Mouse (Mus musculus) kidney, embryonic 15.5 days (tissue): Measurements from ENCODE around the gene Syt12. TPM values are rescaled to one million over a fixed set of nuclear protein-coding genes. Genes with fewer than 3 reads are reported as not detected.
"Not testable (repeated sequence)": the region's sequence is repeated elsewhere in the genome, so short reads cannot be mapped to it uniquely, and the experiment has no call there.

Experiments used
- ATAC-seq: fragments of 200-750 bp; cut with Nextera tagmentation; replicated peaks from 2 replicates; pipeline ENCODE4 v1.8.0; 2017; ENCODE audit warnings: moderate TSS enrichment; ENCODE audit not compliant: low FRiP score
- H3K27ac ChIP-seq: fragments of 300-500 bp; sonication (generic); 2 replicates; pipeline ENCODE4 v1.5.1; 2015; ENCODE audit warnings: mild to moderate bottlenecking, inconsistent platforms
- H3K27me3 ChIP-seq: fragments of 300-500 bp; sonication (generic); 2 replicates; pipeline ENCODE4 v1.6.1; 2015; ENCODE audit warnings: inconsistent platforms
- H3K36me3 ChIP-seq: fragments of 300-500 bp; sonication (generic); 2 replicates; pipeline ENCODE4 v1.6.1; 2015; ENCODE audit warnings: inconsistent platforms
- H3K4me1 ChIP-seq: fragments of 300-500 bp; sonication (generic); 2 replicates; pipeline ENCODE4 v1.6.1; 2015; ENCODE audit warnings: inconsistent platforms
- H3K4me2 ChIP-seq: fragments of 300-500 bp; sonication (generic); 2 replicates; pipeline ENCODE4 v1.6.1; 2015; ENCODE audit warnings: moderate library complexity, mild to moderate bottlenecking, inconsistent platforms
- H3K4me3 ChIP-seq: fragments of 300-500 bp; sonication (generic); replicated peaks from 2 replicates; pipeline ENCODE4 v1.5.1; 2015; ENCODE audit warnings: mild to moderate bottlenecking, inconsistent platforms
- H3K9ac ChIP-seq: fragments of 300-500 bp; sonication (generic); 2 replicates; pipeline ENCODE4 v1.6.1; 2015; ENCODE audit warnings: mild to moderate bottlenecking, inconsistent platforms
- H3K9me3 ChIP-seq: fragments of 300-500 bp; sonication (generic); replicated peaks from 2 replicates; pipeline ENCODE4 v1.6.1; 2016; ENCODE audit warnings: inconsistent platforms
- WGBS: fragments of 180-500 bp; shearing (Covaris S2); methylation state at CpG from one replicate; pipeline ENCODE4 v1.1.7; 2015; ENCODE audit warnings: mixed read lengths; 5-methylcytosine and 5-hydroxymethylcytosine counted together
- polyA plus RNA-seq: library from polyadenylated mRNA; unstranded; fragments of >200 nt; fragmentation: Nextera tagmentation; extraction: Ambion mirVana; gene quantifications from 2 replicates; pipeline ENCODE4 v1.2.1, GENCODE M21; 2015

Gene Syt12
- polyA plus RNA-seq, 1 experiment from 2014 or later: 2.9 TPM

- Histone ChIP-seq H3K9me3 (no peaks in the 10 kb centered on the region), H3K4me1 (peaks cover 48% of the 10 kb centered on the region), H3K27me3 (no peaks in the 10 kb centered on the region), H3K27ac (no peak overlapping the region), H3K36me3 (no peaks in the 10 kb centered on the region), H3K4me3 (no peak overlapping the region), H3K4me2 (no peak overlapping the region), H3K9ac (no peak overlapping the region)
- no peak for ATAC-seq
- 64% methylated on average over 15 of the region's 15 CpGs for WGBS
Measured at GRCm38 (mm10) chr19:4455071-4455800, 22.0 kb downstream of the Syt12 start.

DNA sequence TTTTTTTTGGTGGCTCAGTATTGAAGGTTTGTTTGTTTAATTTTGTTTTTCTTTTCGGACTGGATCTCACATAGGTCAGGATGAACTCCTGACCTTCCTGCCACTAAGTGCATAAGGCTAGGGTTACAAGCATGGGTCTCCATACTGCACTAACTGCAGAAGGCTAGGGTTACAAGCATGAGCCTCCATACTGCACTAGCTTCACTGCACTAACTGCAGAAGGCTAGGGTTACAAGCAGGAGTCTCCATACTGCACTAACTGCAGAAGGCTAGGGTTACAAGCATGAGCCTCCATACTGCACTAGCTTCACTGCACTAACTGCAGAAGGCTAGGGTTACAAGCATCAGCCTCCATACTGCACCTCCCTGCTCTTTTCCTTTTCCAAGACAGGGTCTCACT lies 23.2 kb downstream of the Syt12 start:
- not testable (repeated sequence) for H3K36me3 ChIP-seq, H3K27me3 ChIP-seq, H3K9me3 ChIP-seq, H3K4me3 ChIP-seq, H3K9ac ChIP-seq, H3K4me2 ChIP-seq
- Histone ChIP-seq H3K4me1 (peaks cover 48% of the 10 kb centered on the region), H3K27ac (peak overlapping the region; percentile 34; the same call in 1 of the 2 replicates)
- 8% methylated on average over 1 of the region's 1 CpGs for WGBS
- ATAC-seq: peak; percentile 43; the same call in 1 of the 2 replicates

DNA sequence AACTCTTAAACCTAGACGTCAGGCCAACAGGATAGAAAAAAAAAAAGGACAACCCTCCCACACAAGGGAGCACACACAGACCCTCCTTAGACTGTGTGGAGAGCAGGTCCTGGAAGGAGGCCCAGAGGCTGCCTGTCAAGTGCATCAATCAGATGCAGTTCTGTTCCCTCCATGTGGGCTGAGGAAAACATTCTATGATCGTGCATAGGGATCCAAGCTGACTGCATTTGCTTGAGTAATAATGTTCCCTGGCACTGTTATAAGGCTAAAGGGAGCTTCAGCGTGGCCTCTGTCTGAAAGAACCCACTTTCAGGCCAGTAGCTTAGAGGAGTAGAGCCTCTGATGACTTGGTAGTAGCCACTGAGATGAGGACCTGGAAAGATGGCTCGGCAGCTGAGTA lies 24.7 kb downstream of the Syt12 start:
- Histone ChIP-seq H3K27me3 (no peaks in the 10 kb centered on the region), H3K4me2 (no peak overlapping the region), H3K4me3 (no peak overlapping the region), H3K4me1 (peaks cover 48% of the 10 kb centered on the region), H3K36me3 (no peaks in the 10 kb centered on the region), H3K9me3 (no peaks in the 10 kb centered on the region), H3K9ac (no peak overlapping the region), H3K27ac (no peak overlapping the region)
- WGBS: 37% methylated on average over 4 of the region's 4 CpGs
- ATAC-seq: no peak

GRCm38 (mm10) chr19:4451965-4452364 lies 25.3 kb downstream of the Syt12 start:
- 28% methylated on average over 5 of the region's 5 CpGs for WGBS
- H3K27ac ChIP-seq: no peak overlapping the region
- peaks cover 44% of the 10 kb centered on the region for H3K4me1 ChIP-seq
- ATAC-seq: no peak
- no peak overlapping the region for H3K4me2 ChIP-seq
- H3K9me3 ChIP-seq: no peaks in the 10 kb centered on the region
- no peaks in the 10 kb centered on the region for H3K27me3 ChIP-seq
- H3K36me3 ChIP-seq: no peaks in the 10 kb centered on the region
- H3K4me3 ChIP-seq: no peak overlapping the region
- H3K9ac ChIP-seq: no peak overlapping the region

DNA sequence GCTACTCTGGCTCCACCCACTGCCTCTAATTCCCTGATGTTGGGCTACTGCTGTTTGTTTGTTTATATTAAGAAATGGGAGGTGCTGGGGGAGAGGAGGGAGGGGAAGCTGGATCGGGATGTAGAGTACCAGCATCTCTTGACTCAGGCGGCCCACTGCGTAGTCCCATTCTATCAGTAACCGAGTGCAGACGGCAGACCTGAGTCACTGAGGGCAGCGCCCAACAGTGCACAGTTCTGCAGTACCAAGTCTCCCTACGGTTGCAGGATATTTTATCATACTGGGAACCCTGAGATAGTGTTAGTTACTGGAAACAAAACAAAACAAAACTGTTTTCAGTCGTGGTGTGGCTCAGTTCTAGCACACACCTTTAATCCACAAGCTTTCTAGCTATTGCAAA lies 26.1 kb downstream of the Syt12 start:
- Histone ChIP-seq H3K4me1 (peaks cover 36% of the 10 kb centered on the region), H3K27me3 (no peaks in the 10 kb centered on the region), H3K27ac (no peak overlapping the region), H3K9ac (no peak overlapping the region), H3K4me2 (no peak overlapping the region), H3K9me3 (no peaks in the 10 kb centered on the region), H3K4me3 (no peak overlapping the region), H3K36me3 (no peaks in the 10 kb centered on the region)
- WGBS: 70% methylated on average over 8 of the region's 8 CpGs
- ATAC-seq: no peak

DNA sequence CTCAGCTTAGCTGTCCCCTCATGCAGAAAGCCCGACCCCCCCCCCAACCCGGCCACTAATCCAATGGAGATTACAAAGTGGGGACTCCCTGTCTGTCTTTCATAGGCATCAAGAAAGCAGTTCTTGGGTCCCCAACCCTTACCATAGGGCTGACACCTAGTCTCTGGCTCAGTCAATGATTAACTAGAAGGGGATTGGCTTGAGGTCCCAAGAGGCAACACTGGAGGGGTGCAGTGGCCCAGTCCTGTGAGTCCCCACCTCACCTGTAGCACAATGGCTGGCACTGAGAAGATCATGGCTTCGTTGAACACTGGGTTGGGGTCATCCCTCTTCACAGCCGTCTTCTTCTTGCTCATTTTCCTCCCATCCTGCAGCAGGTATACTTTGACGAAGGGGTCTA lies 26.6 kb downstream of the Syt12 start:
- peaks cover 31% of the 10 kb centered on the region for H3K4me1 ChIP-seq
- no peak overlapping the region for H3K27ac ChIP-seq
- no peak overlapping the region for H3K9ac ChIP-seq
- no peak overlapping the region for H3K4me3 ChIP-seq
- no peaks in the 10 kb centered on the region for H3K36me3 ChIP-seq
- ATAC-seq: no peak
- H3K27me3 ChIP-seq: no peaks in the 10 kb centered on the region
- H3K9me3 ChIP-seq: no peaks in the 10 kb centered on the region
- no peak overlapping the region for H3K4me2 ChIP-seq
- 68% methylated on average over 5 of the region's 5 CpGs for WGBS

DNA sequence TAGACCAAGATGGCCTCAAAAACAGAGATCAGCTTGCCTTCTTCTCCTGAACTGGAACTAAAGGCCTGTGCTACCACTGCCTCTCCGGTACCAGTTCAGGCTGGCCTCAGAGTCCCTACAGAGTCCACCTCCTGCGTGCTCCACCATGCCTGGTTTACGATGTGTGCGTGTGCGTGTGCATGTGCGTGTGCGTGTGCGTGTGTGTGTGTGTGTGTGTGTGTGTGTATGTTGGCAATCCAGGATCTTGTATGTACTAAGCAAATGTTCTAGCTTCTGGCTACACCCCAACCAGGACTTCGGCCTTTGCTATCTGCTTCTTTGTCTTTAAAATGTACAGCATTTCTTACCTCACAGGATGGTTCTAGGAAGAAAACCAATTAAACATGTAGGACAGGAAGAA lies 28.0 kb downstream of the Syt12 start:
- Histone ChIP-seq H3K27ac (no peak overlapping the region), H3K4me1 (peaks cover 30% of the 10 kb centered on the region), H3K9me3 (no peaks in the 10 kb centered on the region), H3K4me2 (no peak overlapping the region), H3K4me3 (no peak overlapping the region), H3K27me3 (no peaks in the 10 kb centered on the region), H3K9ac (no peak overlapping the region), H3K36me3 (no peaks in the 10 kb centered on the region)
- 94% methylated on average over 9 of the region's 9 CpGs for WGBS
- no peak for ATAC-seq

DNA sequence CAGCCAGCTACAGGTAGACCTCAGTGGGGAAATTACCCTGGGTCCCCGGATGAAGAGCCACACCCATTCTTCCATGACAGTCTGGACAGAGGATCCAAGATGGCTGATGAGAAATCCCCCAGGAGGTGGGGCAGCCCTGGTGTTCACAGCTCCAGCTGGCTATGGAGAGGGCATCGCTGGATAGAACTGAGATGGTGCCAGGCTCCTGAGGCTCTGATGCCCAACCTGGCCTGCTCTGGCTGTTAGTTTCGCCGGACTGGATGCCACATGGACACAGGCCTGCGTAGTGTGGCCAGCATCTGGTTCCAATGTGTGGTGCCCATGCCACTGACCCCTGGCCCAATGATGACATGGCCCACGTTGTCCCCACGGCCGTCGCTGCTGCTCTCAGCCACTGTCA lies 29.8 kb downstream of the Syt12 start:
- Histone ChIP-seq H3K27me3 (no peaks in the 10 kb centered on the region), H3K9me3 (no peaks in the 10 kb centered on the region), H3K27ac (no peak overlapping the region), H3K9ac (0 out of 2 replicates have a peak overlapping the region, but pooled peaks have one; percentile 3), H3K4me2 (no peak overlapping the region), H3K36me3 (no peaks in the 10 kb centered on the region), H3K4me3 (no peak overlapping the region), H3K4me1 (peaks cover 20% of the 10 kb centered on the region)
- ATAC-seq: no peak
- WGBS: 90% methylated on average over 9 of the region's 9 CpGs

DNA sequence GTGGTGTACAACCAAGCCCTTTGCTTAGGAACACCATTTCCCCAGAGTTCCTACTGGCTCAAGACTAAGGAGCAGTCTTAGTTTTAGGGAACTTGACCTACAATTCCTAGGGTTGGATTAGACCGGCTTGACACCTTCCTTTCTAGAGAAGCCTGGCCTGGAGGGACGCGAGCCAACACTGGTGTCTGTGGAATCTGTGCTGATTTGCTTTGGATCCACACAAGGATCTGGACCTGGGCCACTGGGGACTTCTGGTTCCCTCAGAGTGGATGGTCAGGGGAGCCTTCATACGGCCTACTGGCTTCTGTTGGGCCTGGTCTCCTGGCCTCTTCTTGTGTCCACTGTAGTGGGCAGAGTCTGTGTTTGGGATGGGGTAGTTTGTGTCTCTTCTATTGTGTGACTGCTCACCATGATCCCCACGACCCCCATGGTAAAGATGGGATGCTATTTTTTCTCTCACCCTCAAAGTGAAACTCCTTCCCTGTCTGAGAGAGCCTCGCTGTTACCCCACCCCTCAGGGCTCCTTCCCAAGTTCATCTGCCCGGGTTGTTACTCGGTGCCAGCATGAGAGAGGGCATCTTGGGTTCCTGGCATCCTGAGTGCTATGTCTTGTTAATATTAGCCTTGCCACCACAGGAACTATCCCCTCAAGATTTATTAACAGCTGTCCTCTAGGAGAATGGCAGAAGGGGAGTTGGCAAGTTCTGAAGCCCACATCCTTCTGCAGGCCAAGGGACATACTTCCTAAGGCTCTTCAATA lies 30.4 kb downstream of the Syt12 start:
- Histone ChIP-seq H3K27ac (no peak overlapping the region), H3K9ac (0 out of 2 replicates have a peak overlapping the region, but pooled peaks have one; percentile 3), H3K27me3 (no peaks in the 10 kb centered on the region), H3K4me3 (no peak overlapping the region), H3K4me1 (peaks cover 19% of the 10 kb centered on the region), H3K4me2 (no peak overlapping the region), H3K36me3 (no peaks in the 10 kb centered on the region), H3K9me3 (no peaks in the 10 kb centered on the region)
- ATAC-seq: no peak
- 85% methylated on average over 8 of the region's 8 CpGs for WGBS

DNA sequence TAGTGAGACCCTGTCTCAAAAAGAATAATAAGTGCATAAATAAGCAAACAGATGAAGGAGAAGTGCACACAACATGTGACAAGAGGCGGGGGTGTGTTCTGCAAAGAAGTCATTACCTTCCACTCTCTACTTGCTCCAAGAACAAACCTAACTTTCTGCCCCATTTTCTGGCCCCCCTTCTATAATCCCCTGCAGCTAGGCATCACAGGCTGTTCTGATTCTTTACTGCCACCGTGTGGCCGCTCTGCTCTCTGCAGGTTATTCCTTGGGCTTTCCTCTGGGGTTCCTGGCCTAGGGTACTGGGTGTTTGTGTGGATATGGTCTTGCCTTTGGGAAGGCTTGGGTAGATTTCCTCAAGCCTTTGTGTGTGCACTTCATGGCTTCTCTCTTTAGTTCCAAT lies 34.8 kb downstream of the Syt12 start:
- no peaks in the 10 kb centered on the region for H3K9me3 ChIP-seq
- peak overlapping the region; percentile 33 for H3K4me2 ChIP-seq
- 9% methylated on average over 3 of the region's 3 CpGs for WGBS
- no peaks in the 10 kb centered on the region for H3K36me3 ChIP-seq
- peak overlapping the region; percentile 91 for H3K27ac ChIP-seq
- H3K4me3 ChIP-seq: no peak overlapping the region
- H3K9ac ChIP-seq: no peak overlapping the region
- no peak for ATAC-seq
- peaks cover 45% of the 10 kb centered on the region for H3K4me1 ChIP-seq
- H3K27me3 ChIP-seq: no peaks in the 10 kb centered on the region

GRCm38 (mm10) chr19:4441621-4442161 lies 35.6 kb downstream of the Syt12 start:
- no peak overlapping the region for H3K4me3 ChIP-seq
- H3K27ac ChIP-seq: peak overlapping the region; percentile 91
- H3K9ac ChIP-seq: no peak overlapping the region
- peaks cover 45% of the 10 kb centered on the region for H3K4me1 ChIP-seq
- no peaks in the 10 kb centered on the region for H3K36me3 ChIP-seq
- H3K9me3 ChIP-seq: no peaks in the 10 kb centered on the region
- 16% methylated on average over 10 of the region's 10 CpGs for WGBS
- peak overlapping the region; percentile 33 for H3K4me2 ChIP-seq
- ATAC-seq: peak; percentile 78
- no peaks in the 10 kb centered on the region for H3K27me3 ChIP-seq

GRCm38 (mm10) chr19:4441090-4441591 lies 36.1 kb downstream of the Syt12 start:
- no peak overlapping the region for H3K4me3 ChIP-seq
- H3K27ac ChIP-seq: peak overlapping the region; percentile 91
- no peaks in the 10 kb centered on the region for H3K27me3 ChIP-seq
- H3K9ac ChIP-seq: no peak overlapping the region
- WGBS: 30% methylated on average over 6 of the region's 6 CpGs
- H3K36me3 ChIP-seq: peaks cover 2% of the 10 kb centered on the region; the same call in 1 of the 2 replicates
- H3K4me1 ChIP-seq: peaks cover 45% of the 10 kb centered on the region
- no peak for ATAC-seq
- no peaks in the 10 kb centered on the region for H3K9me3 ChIP-seq
- peak overlapping the region; percentile 88 for H3K4me2 ChIP-seq
